Mouse (Mus musculus) heart, postnatal 10 days (tissue): ENCODE measurements around the gene Olfr360. TPM values are rescaled to one million over a fixed set of nuclear protein-coding genes. Genes with fewer than 3 reads are reported as not detected.
"Not testable (repeated sequence)": the region's sequence is repeated elsewhere in the genome, so short reads cannot be mapped to it uniquely, and the experiment has no call there.

Experiments
- DNase-seq, 2 experiments: peaks; one replicate each; pipeline ENCODE4 v3.0.0; 2021
- intact Hi-C: fragments of 180-260 bp; cut with DNase I; formaldehyde crosslinking; loops from one replicate; pipeline ENCODE4 v1.15.1; 2025
- total RNA-seq, 2 experiments: library from RNA; stranded (reverse); gene quantifications; 2 replicates each; pipeline ENCODE4 v1.2.3; 2021

The Olfr360 gene
- not detected for total RNA-seq

- DNase-seq, result no peak
- intact Hi-C loops, result no loop called here
Observed at GRCm38 (mm10) chr2:37065446-37065845, at the start of gene Olfr360. TSS of gene Olfr360 (plus strand) at chr2:37065746.

- DNase-seq, intact Hi-C loops: not testable (repeated sequence)
Observed at GRCm38 (mm10) chr2:37089190-37089589, 23.6 kb downstream of the Olfr360 start, which contains the start of gene Olfr361. TSS of gene Olfr361 (minus strand) at chr2:37089290.

GRCm38 (mm10) chr2:37117810-37118209, 52.3 kb downstream of the Olfr360 start, which contains the start of gene Olfr362:
TSS of gene Olfr362 (minus strand) at chr2:37117910.
- intact Hi-C loops, result no loop called here
- DNase-seq, result no peak

Other genes with a start within 250 kb of the Olfr360 start
- not detected for gene Olfr3, start 248.7 kb upstream of the Olfr360 start, total RNA-seq
- gene Olfr350, start 219.4 kb upstream of the Olfr360 start, total RNA-seq, result not detected
- gene Olfr351, start 203.1 kb upstream of the Olfr360 start, total RNA-seq, result not detected
- not detected for gene Olfr352, start 197.3 kb upstream of the Olfr360 start, total RNA-seq
- not detected for gene Olfr353, start 172.8 kb upstream of the Olfr360 start, total RNA-seq
- gene Olfr354, start 160.1 kb upstream of the Olfr360 start, total RNA-seq, result not detected
- not detected for gene Olfr355, start 136.8 kb upstream of the Olfr360 start, total RNA-seq
- gene Olfr356, start 128.6 kb upstream of the Olfr360 start, total RNA-seq, result not detected
- not detected for gene Olfr357, start 71.9 kb upstream of the Olfr360 start, total RNA-seq
- gene Olfr358, start 56.4 kb upstream of the Olfr360 start, total RNA-seq, result not detected
- gene Olfr361, start 23.5 kb downstream of the Olfr360 start, total RNA-seq, result not detected
- gene Olfr362, start 52.2 kb downstream of the Olfr360 start, total RNA-seq, result not detected
- not detected for gene Olfr364-ps1, start 73.6 kb downstream of the Olfr360 start, total RNA-seq
- gene Olfr365, start 122.5 kb downstream of the Olfr360 start, total RNA-seq, result not detected
- gene Olfr366, start 145.8 kb downstream of the Olfr360 start, total RNA-seq, result not detected